Mouse (Mus musculus): ENCODE data around the gene Tcf7. TPM values are rescaled to one million over a fixed set of nuclear protein-coding genes. Genes with fewer than 3 reads are reported as not detected.
A peak's percentile ranks its signal among the peaks of the same experiment; 100 is the strongest.

Gene Tcf7
- 8.1 and 8.8 TPM in 2 replicates for polyA plus RNA-seq (2016; fragmentation: Nextera tagmentation; extraction: Ambion mirVana)

DNA sequence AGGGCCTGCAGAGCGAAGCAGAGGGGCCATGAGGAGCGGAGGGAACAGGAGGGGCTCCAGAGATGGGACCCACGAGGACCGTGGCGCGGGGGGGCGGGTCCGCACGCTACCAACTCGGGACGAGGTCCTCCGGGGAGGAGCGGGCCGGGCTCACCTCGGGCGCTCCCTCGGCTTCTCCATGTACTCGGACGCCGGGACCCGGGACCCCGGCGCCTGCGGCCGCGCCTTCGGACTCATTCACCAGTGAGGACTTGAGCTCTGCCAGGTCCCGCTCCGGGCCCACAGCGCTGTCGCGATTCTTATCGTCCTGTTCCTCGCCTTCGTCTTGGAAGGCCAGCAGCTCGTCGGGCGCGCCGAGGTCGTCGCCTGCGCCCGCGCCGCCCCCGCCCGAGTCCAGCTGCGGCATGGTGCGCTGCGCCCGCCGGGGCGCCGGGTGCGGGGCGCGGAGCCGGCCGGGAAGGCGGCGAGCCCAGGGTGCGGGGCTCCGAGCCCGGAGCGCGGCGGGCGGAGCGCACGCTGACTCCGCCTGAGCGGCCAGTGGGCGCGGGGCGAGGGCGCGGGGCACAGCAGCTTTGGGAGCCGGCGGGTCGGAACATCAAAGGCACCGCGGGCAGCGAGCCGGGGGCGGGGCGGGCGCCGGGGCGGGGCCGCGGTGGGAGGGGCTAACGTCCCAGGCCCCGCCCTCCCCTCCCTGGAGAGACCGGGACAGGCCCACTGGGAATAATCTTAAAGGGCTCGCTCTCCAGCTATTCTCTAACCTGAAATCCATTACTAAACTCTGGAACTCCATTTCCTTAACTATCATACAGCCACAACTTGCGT lies at the start of gene Tcf7:
TSS of gene Tcf7 (minus strand) at position 241 of the 822 bp plus-strand sequence.
- under 1% methylated on average over 78 of the region's 97 CpGs for WGBS
- DNase-seq (ENCODE audit: extremely low spot score, low spot score): peak; percentile 82
- H3K27ac ChIP-seq: peak within 1 kb of the TSS; percentile 82
- H3K36me3 ChIP-seq (replicated peaks): peaks cover 9% of the 10 kb centered on the region; the same call in 1 of the 2 replicates
- peak within 1 kb of the TSS; percentile 70 for H3K4me3 ChIP-seq
- peaks cover 75% of the 10 kb centered on the region for H3K27me3 ChIP-seq (ENCODE audit: poor library complexity, severe bottlenecking)
- H3K9me3 ChIP-seq: no peaks in the 10 kb centered on the region
- peaks cover 64% of the 10 kb centered on the region for H3K4me1 ChIP-seq

DNA sequence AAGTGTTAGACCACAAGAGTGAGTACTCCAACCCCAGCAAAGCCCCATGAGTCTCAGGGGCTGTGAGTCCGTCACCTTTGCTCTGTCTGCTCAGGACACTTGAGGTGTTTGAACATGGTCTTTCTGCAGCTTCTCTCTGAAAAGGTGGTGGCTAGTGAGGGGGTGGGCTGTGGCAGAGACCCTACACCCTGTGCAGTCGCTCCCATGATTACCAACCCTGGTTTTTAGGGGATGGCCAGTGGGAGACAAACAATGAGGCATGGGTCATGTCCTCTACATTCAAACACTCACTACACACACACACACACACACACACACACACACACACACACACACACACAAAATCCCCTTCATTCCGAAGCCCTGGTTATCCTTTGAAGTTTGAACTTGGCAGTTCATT lies 44.5 kb upstream of the Tcf7 start:
- no peaks in the 10 kb centered on the region for H3K36me3 ChIP-seq (replicated peaks)
- 0 out of 2 replicates have a peak, but pooled peaks cover 7% of the 10 kb centered on the region for H3K27me3 ChIP-seq (ENCODE audit: poor library complexity, severe bottlenecking)
- peaks cover 3% of the 10 kb centered on the region for H3K4me1 ChIP-seq
- WGBS: 65% methylated on average over 3 of the region's 3 CpGs
- no peak overlapping the region for H3K27ac ChIP-seq
- H3K9me3 ChIP-seq: no peaks in the 10 kb centered on the region
- DNase-seq (ENCODE audit: extremely low spot score, low spot score): no peak
- no peak overlapping the region for H3K4me3 ChIP-seq

DNA sequence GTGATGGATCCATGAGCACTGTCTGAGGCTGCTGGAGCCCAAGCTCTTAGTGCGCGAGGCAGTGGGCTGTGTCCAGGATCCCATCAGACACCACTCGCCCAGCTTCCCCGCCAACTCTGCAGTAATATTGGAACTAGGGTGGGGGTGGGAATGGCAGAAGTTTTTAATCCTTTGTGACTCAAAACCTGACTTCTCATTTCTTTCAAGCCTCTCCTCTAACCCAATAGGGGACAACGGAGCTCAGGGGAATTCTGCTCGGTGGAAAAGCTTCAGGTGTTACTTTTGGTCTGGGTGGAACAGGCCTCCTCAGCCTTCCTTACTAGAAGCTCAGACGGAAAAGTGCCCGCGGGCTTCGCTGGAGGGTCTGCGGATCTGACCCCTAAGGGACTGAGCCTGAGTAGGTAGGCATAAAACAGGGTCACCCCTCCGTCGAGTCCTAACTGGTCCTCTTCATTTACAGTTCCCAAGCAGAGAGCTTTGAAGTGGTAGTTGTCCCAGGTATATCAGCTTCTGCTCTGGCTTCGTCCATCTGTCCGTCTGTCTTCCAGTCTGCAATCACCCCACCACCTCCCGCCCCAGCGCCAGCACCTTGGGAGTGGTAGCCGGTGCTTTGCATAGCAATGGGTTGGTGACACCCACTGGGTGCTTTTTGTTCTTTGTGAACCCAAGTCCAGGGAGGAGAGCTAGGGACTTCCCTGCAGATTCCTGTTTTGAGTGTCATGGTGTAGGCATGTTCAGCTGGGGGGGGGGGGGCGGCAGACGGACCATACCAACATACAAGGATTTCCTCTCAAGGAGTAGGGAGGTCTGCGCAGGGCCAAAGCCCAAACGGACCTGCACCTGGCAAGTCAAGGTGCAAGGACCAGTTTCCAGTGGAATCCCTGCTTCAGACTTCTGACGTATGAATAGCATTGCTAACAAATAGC lies 41.9 kb upstream of the Tcf7 start:
- WGBS: 64% methylated on average over 23 of the region's 23 CpGs
- no peaks in the 10 kb centered on the region for H3K4me1 ChIP-seq

GRCm38 (mm10) chr11:52321540-52321939 lies 38.7 kb upstream of the Tcf7 start:
- no peaks in the 10 kb centered on the region for H3K4me1 ChIP-seq
- H3K9me3 ChIP-seq: no peaks in the 10 kb centered on the region
- 83% methylated on average over 3 of the region's 3 CpGs for WGBS
- 0 out of 2 replicates have a peak, but pooled peaks cover 7% of the 10 kb centered on the region for H3K27me3 ChIP-seq (ENCODE audit: poor library complexity, severe bottlenecking)
- no peak overlapping the region for H3K4me3 ChIP-seq
- DNase-seq (ENCODE audit: extremely low spot score, low spot score): no peak
- H3K27ac ChIP-seq: no peak overlapping the region
- no peaks in the 10 kb centered on the region for H3K36me3 ChIP-seq (replicated peaks)

More for the DNA sequence above, 41.9 kb upstream of the Tcf7 start:
- Histone ChIP-seq H3K27ac (no peak overlapping the region), H3K27me3 (ENCODE audit: poor library complexity, severe bottlenecking) (0 out of 2 replicates have a peak, but pooled peaks cover 7% of the 10 kb centered on the region), H3K36me3 (replicated peaks) (no peaks in the 10 kb centered on the region), H3K4me3 (no peak overlapping the region), H3K9me3 (no peaks in the 10 kb centered on the region)
- no peak for DNase-seq (ENCODE audit: extremely low spot score, low spot score)

- Histone ChIP-seq H3K27ac (no peak overlapping the region), H3K4me3 (no peak overlapping the region), H3K27me3 (ENCODE audit: poor library complexity, severe bottlenecking) (peaks cover 8% of the 10 kb centered on the region), H3K4me1 (no peaks in the 10 kb centered on the region), H3K9me3 (no peaks in the 10 kb centered on the region), H3K36me3 (replicated peaks) (no peaks in the 10 kb centered on the region)
- DNase-seq (ENCODE audit: extremely low spot score, low spot score): no peak
- 79% methylated on average over 4 of the region's 4 CpGs for WGBS
These were observed 37.7 kb upstream of the Tcf7 start for GRCm38 (mm10) chr11:52320529-52320928.

DNA sequence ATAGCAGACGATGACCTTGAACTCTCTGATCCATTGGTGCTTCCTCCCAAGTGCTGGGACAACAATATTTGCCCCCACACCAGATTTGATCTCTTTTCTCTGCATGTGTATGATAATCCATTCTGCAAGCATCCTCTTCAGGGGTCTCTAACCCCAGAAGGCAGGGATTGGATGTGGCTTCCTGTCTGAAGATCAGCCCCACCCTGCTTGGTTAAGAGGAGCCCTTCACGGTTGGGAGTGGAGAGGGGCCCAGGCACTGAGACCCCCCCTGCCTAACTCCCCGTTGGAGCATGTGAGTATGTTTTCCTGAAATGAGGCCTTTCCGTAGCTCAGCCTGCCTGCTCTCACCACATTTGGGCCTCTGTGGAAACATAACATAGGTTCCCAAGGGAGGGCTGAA lies 36.9 kb upstream of the Tcf7 start:
- H3K4me1 ChIP-seq: peaks cover under 1% of the 10 kb centered on the region; the same call in 1 of the 2 replicates
- no peak for DNase-seq (ENCODE audit: extremely low spot score, low spot score)
- H3K9me3 ChIP-seq: no peaks in the 10 kb centered on the region
- peaks cover 17% of the 10 kb centered on the region for H3K27me3 ChIP-seq (ENCODE audit: poor library complexity, severe bottlenecking)
- H3K4me3 ChIP-seq: no peak overlapping the region
- 85% methylated on average over 4 of the region's 4 CpGs for whole genome bisulfite sequencing
- H3K27ac ChIP-seq: no peak overlapping the region
- no peaks in the 10 kb centered on the region for H3K36me3 ChIP-seq (replicated peaks)

DNA sequence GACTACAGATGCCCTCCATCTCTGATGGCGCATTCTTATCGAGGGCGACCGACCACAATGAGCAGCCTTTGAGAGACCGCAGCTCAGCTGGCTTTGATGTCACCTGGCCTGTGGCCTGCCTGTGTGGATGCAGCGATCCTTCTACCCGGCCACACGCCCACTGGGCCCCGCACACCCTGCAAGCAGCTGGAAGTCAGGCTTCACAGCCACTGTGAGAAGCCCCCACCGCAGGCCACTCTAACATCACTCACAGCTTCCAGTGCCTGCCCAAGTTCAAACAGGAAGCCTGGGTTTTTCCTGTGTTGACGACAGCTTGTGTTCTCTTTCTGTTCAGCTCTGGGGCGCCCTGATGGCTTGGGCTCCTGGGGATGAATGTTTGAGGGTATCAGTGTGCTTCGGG lies 35.6 kb upstream of the Tcf7 start:
- H3K36me3 ChIP-seq (replicated peaks): no peaks in the 10 kb centered on the region
- DNase-seq (ENCODE audit: extremely low spot score, low spot score): no peak
- WGBS: 86% methylated on average over 13 of the region's 13 CpGs
- H3K27me3 ChIP-seq (ENCODE audit: poor library complexity, severe bottlenecking): peaks cover 22% of the 10 kb centered on the region
- H3K9me3 ChIP-seq: no peaks in the 10 kb centered on the region
- H3K4me1 ChIP-seq: peaks cover 10% of the 10 kb centered on the region
- H3K27ac ChIP-seq: no peak overlapping the region
- H3K4me3 ChIP-seq: no peak overlapping the region

GRCm38 (mm10) chr11:52314102-52314793 lies 31.4 kb upstream of the Tcf7 start:
- 15% methylated on average over 26 of the region's 26 CpGs for WGBS
- DNase-seq (ENCODE audit: extremely low spot score, low spot score): no peak
- Histone ChIP-seq H3K9me3 (no peaks in the 10 kb centered on the region), H3K27ac (no peak overlapping the region), H3K27me3 (ENCODE audit: poor library complexity, severe bottlenecking) (peaks cover 30% of the 10 kb centered on the region), H3K36me3 (replicated peaks) (no peaks in the 10 kb centered on the region), H3K4me3 (0 out of 2 replicates have a peak overlapping the region, but pooled peaks have one; percentile 14), H3K4me1 (peaks cover 17% of the 10 kb centered on the region)

GRCm38 (mm10) chr11:52310709-52311108 lies 27.9 kb upstream of the Tcf7 start:
- Histone ChIP-seq H3K27me3 (ENCODE audit: poor library complexity, severe bottlenecking) (peaks cover 30% of the 10 kb centered on the region), H3K4me3 (no peak overlapping the region), H3K36me3 (replicated peaks) (no peaks in the 10 kb centered on the region), H3K9me3 (no peaks in the 10 kb centered on the region), H3K27ac (no peak overlapping the region), H3K4me1 (peaks cover 27% of the 10 kb centered on the region)
- DNase-seq (ENCODE audit: extremely low spot score, low spot score): no peak
- 63% methylated on average over 14 of the region's 14 CpGs for WGBS

DNA sequence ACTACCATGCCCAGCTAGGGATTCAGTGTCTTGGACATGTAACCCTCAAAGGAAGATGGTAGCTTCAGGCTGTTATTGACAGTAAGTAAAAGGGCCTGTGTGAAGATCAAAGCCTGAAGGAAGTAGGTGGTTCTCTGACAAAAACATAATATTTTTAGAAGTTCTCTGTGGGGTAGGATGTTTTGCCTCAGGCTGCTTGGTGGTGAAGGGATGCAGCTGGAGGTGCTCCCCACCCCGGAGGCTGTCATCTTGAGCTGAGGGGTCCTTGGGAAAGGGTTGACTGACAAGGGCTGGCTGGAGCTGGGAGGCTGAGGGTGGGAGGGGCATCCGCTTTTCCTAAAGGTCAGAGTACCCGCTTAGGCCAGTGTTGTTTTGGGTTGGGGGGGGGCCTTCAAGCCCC lies 26.7 kb upstream of the Tcf7 start:
- Histone ChIP-seq H3K9me3 (no peaks in the 10 kb centered on the region), H3K4me1 (peaks cover 29% of the 10 kb centered on the region), H3K27ac (no peak overlapping the region), H3K36me3 (replicated peaks) (no peaks in the 10 kb centered on the region), H3K27me3 (ENCODE audit: poor library complexity, severe bottlenecking) (peaks cover 18% of the 10 kb centered on the region), H3K4me3 (no peak overlapping the region)
- DNase-seq (ENCODE audit: extremely low spot score, low spot score): no peak
- WGBS: 80% methylated on average over 3 of the region's 3 CpGs

DNA sequence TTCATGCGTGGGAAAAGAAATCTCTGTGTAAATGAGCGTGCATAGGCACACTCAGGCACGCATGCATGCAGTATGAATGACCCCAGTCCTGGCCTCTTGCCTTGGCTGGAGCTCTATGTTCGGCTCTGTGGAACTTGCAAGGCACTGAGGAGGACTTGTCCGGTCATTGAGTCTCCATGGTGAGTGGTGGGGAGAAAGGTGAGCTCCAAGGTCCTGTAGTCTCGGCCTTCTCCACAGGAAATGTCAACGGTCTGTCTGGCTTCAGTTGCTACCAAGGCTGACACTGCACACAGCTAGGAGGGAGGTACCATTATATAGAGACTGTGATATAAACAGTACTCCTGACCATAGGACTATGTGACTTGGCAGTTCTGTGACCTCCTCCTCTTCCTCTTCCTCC lies 23.6 kb upstream of the Tcf7 start:
- H3K9me3 ChIP-seq: no peaks in the 10 kb centered on the region
- whole genome bisulfite sequencing: 91% methylated on average over 7 of the region's 7 CpGs
- H3K36me3 ChIP-seq (replicated peaks): no peaks in the 10 kb centered on the region
- no peaks in the 10 kb centered on the region for H3K27me3 ChIP-seq (ENCODE audit: poor library complexity, severe bottlenecking)
- DNase-seq (ENCODE audit: extremely low spot score, low spot score): no peak
- no peak overlapping the region for H3K27ac ChIP-seq
- H3K4me1 ChIP-seq: peaks cover 19% of the 10 kb centered on the region
- no peak overlapping the region for H3K4me3 ChIP-seq

DNA sequence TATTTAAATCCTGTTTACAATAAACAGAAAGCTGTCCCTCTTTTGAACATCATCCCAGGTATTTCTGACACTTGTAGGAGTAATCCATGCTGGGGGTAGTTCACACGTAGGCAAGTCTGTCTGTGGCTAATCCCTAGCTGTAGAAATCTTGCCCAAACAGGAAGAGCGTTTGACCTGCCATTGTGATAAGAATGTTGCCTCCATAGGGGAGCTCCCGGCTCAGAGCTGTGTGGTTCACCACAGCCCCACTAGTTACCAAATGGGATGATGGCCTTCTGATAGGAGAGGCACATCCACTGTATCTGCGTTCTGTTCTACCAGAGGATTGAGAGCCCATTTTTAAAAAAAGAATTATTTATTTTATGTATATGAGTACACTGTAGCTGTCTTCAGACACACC lies 22.5 kb upstream of the Tcf7 start:
- Histone ChIP-seq H3K27ac (no peak overlapping the region), H3K4me1 (peaks cover 21% of the 10 kb centered on the region), H3K36me3 (replicated peaks) (no peaks in the 10 kb centered on the region), H3K9me3 (no peaks in the 10 kb centered on the region), H3K27me3 (ENCODE audit: poor library complexity, severe bottlenecking) (no peaks in the 10 kb centered on the region), H3K4me3 (no peak overlapping the region)
- DNase-seq (ENCODE audit: extremely low spot score, low spot score): no peak
- WGBS: 62% methylated on average over 4 of the region's 4 CpGs

Data from forebrain, embryonic 10.5 days (tissue).